Mouse (Mus musculus): ENCODE measurements around the gene Il17d.

DNA sequence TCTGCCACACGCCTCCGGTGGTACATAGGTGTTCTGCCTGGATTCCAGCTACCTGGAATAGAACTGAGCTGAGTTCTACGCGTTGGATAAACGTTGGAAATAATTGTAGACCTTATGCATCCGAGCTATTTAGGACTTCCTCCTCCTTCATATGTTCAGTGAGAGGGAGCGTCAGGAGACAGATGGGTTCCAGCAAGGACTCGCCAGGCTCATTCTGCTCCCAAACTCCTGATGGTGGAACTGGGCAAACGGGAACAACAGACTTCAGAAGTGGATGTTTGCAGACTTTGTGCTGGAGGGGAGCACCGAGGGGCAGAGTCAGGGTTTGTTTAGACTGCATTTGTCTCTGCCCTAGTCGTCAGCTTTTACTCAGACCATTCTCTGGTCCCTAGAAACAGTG is 16.1 kb downstream of the Il17d start:
- TF ChIP-seq POLR2A (IDR thresholded peaks at IDR 0.05; ENCODE audit: control insufficient read depth, extremely low read depth, insufficient read depth, low read length, poor library complexity): no peak
- no peak for TF ChIP-seq CTCF (IDR thresholded peaks at IDR 0.05; ENCODE audit: borderline replicate concordance, control insufficient read depth, extremely low read depth, insufficient read depth, low read length, poor library complexity)
